Mouse (Mus musculus) bone marrow macrophage, adult 2 months (primary cell): ENCODE measurements at regions not wholly inside any gene's neighbourhood (a gene's known extent, or its start where the extent isn't known, plus 50 kb on each side); places are given as distances from the start of the nearest gene placed in this dataset.

Source experiments
- CTCF ChIP-seq: IDR thresholded peaks from 2 replicates; pipeline ENCODE4 v1.5.1; 2012; ENCODE audit warnings: low read depth, mild to moderate bottlenecking, low read length, moderate library complexity
- POLR2A ChIP-seq: IDR thresholded peaks from 2 replicates; pipeline ENCODE4 v1.6.1; 2012; ENCODE audit warnings: mild to moderate bottlenecking, low read depth, low read length, borderline replicate concordance

GRCm38 (mm10) chr8:86288713-86289384 is 291.6 kb downstream of the Abcc12 start:
- no peak for TF ChIP-seq CTCF
- no peak for TF ChIP-seq POLR2A
